Mouse (Mus musculus): ENCODE measurements at regions not wholly inside any gene's neighbourhood (a gene's known extent, or its start where the extent isn't known, plus 50 kb on each side); places are given as distances from the start of the nearest gene placed in this dataset.

DNA sequence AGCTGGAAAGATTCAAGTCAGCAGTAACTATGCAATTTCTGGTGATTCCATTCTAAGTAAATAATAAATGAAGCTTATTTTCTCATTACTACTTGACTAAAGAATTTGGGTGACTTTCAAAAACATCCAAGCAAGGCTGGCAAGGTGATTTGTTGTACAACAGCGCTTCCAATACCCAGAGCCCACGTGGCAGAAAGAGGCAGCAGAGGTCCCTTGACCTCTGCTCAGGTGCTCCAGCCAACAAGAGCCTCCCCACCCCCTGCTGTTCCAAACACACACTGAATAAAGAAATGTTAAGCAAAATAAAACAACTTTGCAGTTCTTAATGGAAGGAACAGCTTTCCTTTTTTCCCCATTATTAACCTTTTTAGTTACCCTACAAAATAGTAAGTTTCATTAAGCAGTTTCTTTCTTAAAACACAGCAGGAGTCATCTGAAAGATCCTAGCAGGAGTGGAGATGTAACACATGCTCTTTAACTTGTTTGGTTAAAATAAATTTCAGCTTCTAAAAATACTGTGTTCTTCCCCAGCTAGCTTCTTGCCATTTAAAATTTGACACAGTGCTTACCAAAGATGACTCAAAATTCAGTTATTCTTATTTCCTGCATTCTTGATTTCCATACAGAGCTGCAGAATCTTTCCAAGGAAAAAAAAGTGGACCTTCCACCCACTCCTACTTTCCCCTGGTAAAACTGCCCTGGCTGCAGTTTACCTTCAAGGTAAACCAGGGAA lies 92.3 kb upstream of the Tbl1xr1 start:
- H3K27ac ChIP-seq = no peak overlapping the region
- no peak overlapping the region for H3K9ac ChIP-seq
- no peaks in the 10 kb centered on the region for H3K27me3 ChIP-seq
- H3K4me3 ChIP-seq = no peak overlapping the region
- 36% methylated on average over 2 of the region's 2 CpGs for WGBS
- H3K4me2 ChIP-seq (replicated peaks) = no peak overlapping the region
- ATAC-seq (ENCODE audit: low FRiP score) = no peak
- H3K9me3 ChIP-seq (replicated peaks) = no peaks in the 10 kb centered on the region
- H3K4me1 ChIP-seq = no peaks in the 10 kb centered on the region
- no peaks in the 10 kb centered on the region for H3K36me3 ChIP-seq

DNA sequence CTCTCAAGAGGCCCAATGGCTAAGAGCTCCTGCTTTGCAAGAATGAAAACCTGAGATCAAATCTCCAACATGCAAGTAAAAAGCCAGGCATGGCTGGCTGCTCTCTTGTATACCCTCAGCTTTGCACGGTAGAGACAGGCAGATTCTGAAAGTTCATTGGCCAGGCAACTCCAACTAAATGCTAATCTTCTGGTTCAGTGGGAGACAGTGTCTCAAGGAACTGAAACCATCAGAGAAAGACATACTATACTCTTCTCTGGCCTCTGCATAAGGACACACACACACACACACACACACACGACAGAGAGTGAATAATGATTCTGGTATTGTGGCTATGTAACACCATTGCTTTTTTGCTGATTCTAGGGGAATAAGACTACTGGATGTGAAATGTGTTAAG lies 91.6 kb upstream of the Tbl1xr1 start:
- Histone ChIP-seq H3K27ac (no peak overlapping the region), H3K9ac (no peak overlapping the region), H3K4me3 (no peak overlapping the region), H3K36me3 (no peaks in the 10 kb centered on the region), H3K27me3 (no peaks in the 10 kb centered on the region), H3K9me3 (replicated peaks) (no peaks in the 10 kb centered on the region), H3K4me2 (replicated peaks) (no peak overlapping the region), H3K4me1 (no peaks in the 10 kb centered on the region)
- ATAC-seq (ENCODE audit: low FRiP score) = no peak
- 82% methylated on average over 2 of the region's 2 CpGs for WGBS

DNA sequence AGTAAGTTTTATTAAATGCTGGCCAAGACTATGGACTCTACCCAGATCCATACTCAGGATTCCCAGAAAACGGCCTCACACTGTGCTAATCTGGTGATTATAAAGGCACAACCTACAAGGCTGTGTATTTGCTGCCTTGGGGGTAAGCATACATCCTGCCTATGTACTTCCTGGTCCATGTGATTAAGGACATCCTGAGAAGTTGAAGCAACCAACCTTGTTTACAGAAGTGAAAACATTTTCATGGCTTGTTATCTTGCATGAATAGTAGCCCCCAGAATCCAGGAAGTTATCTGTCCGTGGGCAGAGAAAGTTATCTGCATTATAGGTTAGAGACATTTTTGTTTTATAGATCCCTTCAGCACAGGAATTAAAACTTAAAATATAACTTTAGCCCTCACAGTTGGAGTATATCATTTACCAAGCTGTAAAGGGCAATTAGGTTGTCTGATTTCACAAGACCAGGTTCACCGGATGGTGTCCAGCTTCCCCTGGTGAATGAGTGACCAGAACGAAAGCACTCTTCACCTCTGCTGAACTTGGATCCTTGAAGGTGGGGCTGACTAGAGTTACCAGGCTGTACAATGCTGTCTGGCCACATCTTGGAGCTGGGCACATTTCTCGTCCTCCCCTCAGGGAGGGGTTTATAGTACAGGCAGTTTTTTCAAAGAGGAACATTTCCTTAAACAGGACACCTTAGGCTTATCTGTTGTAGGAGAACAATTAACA lies 90.1 kb upstream of the Tbl1xr1 start:
- 88% methylated on average over 5 of the region's 5 CpGs for WGBS

DNA sequence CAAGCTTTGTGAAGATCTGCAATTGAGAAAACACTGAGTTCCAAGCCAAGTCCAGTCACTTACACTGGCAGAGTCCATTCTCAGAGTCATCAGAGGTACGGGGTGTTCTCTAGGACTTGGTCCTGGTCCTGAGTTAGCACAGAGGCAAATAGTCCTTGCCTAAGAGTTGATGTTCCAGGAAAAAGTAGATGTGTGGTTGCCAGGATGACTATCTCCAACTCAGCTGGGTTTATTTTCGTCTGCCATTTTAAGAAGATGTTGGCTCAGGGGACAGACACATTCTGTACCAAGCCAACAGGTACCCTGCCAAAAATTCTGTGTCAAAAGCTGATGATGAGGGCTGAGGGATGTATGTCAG lies 89.6 kb upstream of the Tbl1xr1 start:
- H3K36me3 ChIP-seq = no peaks in the 10 kb centered on the region
- H3K4me3 ChIP-seq = no peak overlapping the region
- no peaks in the 10 kb centered on the region for H3K4me1 ChIP-seq
- H3K27me3 ChIP-seq = no peaks in the 10 kb centered on the region
- H3K9me3 ChIP-seq (replicated peaks) = no peaks in the 10 kb centered on the region
- WGBS = 91% methylated on average over 2 of the region's 2 CpGs
- no peak overlapping the region for H3K4me2 ChIP-seq (replicated peaks)
- ATAC-seq (ENCODE audit: low FRiP score) = no peak
- no peak overlapping the region for H3K9ac ChIP-seq
- H3K27ac ChIP-seq = no peak overlapping the region

More for the DNA sequence above, 90.1 kb upstream of the Tbl1xr1 start:
- H3K27me3 ChIP-seq = no peaks in the 10 kb centered on the region
- no peaks in the 10 kb centered on the region for H3K4me1 ChIP-seq
- H3K4me3 ChIP-seq = no peak overlapping the region
- H3K9me3 ChIP-seq (replicated peaks) = no peaks in the 10 kb centered on the region
- H3K36me3 ChIP-seq = no peaks in the 10 kb centered on the region
- H3K9ac ChIP-seq = no peak overlapping the region
- ATAC-seq (ENCODE audit: low FRiP score) = no peak
- no peak overlapping the region for H3K27ac ChIP-seq
- H3K4me2 ChIP-seq (replicated peaks) = no peak overlapping the region

DNA sequence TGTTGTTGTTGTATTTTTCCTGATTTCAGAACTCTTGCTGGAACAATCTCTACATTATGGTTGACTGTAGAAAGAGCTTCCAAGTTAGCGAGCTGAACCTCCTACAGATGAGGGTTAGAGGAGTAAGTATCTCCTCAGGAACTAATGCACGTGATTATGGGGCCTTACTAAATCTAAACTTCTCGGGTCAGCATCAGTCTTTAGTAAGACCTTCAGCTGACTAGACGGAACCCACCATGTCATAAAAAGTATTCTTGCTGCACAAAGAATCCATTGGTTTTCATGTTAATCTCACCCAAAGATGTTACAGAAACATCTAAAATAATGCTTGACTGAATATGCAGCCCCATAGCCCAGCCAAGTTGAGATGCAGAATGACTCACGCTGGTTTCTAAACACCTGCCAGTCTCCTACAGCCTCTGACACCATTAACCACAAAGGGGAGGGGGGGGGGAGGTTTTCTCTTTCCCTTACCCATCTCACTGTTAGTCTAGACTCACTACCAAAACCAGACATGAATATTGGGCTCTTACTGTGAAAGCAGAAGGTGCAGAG lies 88.9 kb upstream of the Tbl1xr1 start:
- ATAC-seq (ENCODE audit: low FRiP score) = no peak
- WGBS = 85% methylated on average over 5 of the region's 5 CpGs
- H3K4me3 ChIP-seq = no peak overlapping the region
- H3K9me3 ChIP-seq (replicated peaks) = no peaks in the 10 kb centered on the region
- H3K9ac ChIP-seq = no peak overlapping the region
- no peak overlapping the region for H3K27ac ChIP-seq
- H3K4me2 ChIP-seq (replicated peaks) = no peak overlapping the region
- H3K4me1 ChIP-seq = no peaks in the 10 kb centered on the region
- H3K36me3 ChIP-seq = no peaks in the 10 kb centered on the region
- H3K27me3 ChIP-seq = no peaks in the 10 kb centered on the region

DNA sequence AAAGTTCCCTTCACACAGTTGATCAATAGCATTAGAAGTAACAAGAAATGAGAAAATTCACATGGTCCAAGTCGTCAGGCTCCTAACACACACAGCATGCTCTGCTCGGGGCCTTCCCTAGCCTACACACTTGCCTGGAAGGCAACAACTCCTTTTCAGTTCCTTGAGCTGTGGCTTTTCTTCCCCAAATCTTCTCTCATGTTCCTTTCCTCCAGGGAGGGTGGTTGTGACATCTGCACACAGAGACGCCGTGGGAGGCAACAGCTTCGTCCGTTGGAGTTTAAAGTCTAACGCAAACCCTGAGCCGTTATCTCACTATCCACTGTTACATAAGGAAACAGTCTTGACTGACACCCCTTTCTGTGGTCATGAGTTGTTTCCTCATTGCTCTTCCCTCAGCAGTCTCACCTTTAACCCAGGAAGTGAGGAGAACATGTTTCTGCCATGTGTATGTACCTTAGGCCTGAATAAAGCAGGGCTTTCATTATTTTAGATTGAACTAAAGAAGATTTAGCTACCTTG lies 88.4 kb upstream of the Tbl1xr1 start:
- 87% methylated on average over 8 of the region's 8 CpGs for WGBS
- H3K36me3 ChIP-seq = no peaks in the 10 kb centered on the region
- no peaks in the 10 kb centered on the region for H3K27me3 ChIP-seq
- no peak overlapping the region for H3K4me3 ChIP-seq
- H3K9ac ChIP-seq = no peak overlapping the region
- no peak overlapping the region for H3K27ac ChIP-seq
- H3K9me3 ChIP-seq (replicated peaks) = no peaks in the 10 kb centered on the region
- H3K4me1 ChIP-seq = no peaks in the 10 kb centered on the region
- H3K4me2 ChIP-seq (replicated peaks) = no peak overlapping the region
- no peak for ATAC-seq (ENCODE audit: low FRiP score)

DNA sequence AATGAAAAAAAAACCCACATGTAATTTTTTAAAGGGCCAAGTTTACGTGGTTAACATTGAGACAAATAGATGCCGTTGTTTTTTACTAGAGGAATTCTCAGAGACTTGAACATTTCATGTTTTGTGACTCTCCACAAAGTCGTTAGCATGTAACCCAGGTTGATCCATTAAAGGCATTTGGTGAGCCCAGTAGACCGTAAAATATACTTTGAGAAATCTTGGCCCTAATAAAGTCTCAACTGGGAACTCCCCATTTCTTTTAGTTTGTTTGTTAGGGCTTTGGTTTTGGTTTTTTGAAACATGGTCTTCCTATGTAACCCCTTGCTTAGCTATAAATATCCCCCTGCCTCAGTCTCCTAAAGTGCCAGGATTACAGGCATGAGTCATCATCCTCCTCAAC lies 85.9 kb upstream of the Tbl1xr1 start:
- H3K4me2 ChIP-seq (replicated peaks) = no peak overlapping the region
- 92% methylated on average over 4 of the region's 4 CpGs for WGBS

DNA sequence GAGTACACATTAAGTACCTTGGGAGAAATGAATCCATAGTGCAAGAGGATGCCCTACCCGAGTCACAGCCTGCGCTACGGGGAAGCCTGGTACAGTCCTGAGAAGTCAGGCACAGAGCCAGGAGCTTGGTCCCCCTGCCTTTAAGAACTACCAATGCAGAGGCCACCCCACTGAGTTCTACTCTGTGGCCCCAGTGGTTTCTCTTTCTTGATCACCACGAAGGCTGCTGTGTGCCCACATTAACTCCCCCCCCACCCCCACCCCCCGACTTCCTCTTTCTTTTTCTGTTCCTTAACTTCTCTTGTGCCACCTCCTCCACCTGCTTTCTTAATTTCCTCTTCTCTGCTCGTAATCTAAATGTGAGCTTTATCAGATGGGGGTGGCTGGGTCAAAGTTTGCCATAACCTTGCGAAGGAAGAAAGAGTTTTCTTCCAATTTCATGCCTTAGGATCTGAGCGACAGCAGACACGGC lies 84.7 kb upstream of the Tbl1xr1 start:
- Histone ChIP-seq H3K4me3 (no peak overlapping the region), H3K9me3 (replicated peaks) (no peaks in the 10 kb centered on the region), H3K36me3 (no peaks in the 10 kb centered on the region), H3K27ac (no peak overlapping the region), H3K9ac (no peak overlapping the region), H3K4me1 (no peaks in the 10 kb centered on the region), H3K4me2 (replicated peaks) (no peak overlapping the region), H3K27me3 (no peaks in the 10 kb centered on the region)
- ATAC-seq (ENCODE audit: low FRiP score) = no peak
- 70% methylated on average over 9 of the region's 9 CpGs for WGBS

More for the DNA sequence above, 85.9 kb upstream of the Tbl1xr1 start:
- H3K27ac ChIP-seq = no peak overlapping the region
- no peaks in the 10 kb centered on the region for H3K36me3 ChIP-seq
- ATAC-seq (ENCODE audit: low FRiP score) = no peak
- no peaks in the 10 kb centered on the region for H3K4me1 ChIP-seq
- no peaks in the 10 kb centered on the region for H3K9me3 ChIP-seq (replicated peaks)
- H3K27me3 ChIP-seq = no peaks in the 10 kb centered on the region
- H3K9ac ChIP-seq = no peak overlapping the region
- H3K4me3 ChIP-seq = no peak overlapping the region

DNA sequence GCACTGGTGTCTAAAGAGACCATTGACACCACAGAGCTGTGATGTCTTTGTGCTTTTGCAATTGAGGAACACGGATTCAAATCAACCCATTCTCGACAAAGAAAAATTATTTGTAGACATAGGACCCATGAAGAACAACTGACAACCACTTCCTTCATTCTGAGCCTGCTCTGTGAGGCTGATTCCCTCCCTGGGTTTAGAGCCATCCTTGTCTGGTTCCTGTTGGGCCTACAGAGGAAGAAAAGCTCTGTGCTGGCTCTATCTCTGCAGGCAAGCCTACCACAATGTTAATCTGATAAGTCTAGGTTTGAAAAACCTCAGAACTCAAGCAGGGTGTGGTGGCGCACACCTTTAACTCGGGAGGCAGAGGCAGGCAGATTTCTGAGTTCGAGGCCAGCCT lies 84.2 kb upstream of the Tbl1xr1 start:
- ATAC-seq (ENCODE audit: low FRiP score) = no peak
- no peak overlapping the region for H3K4me2 ChIP-seq (replicated peaks)
- 90% methylated on average over 5 of the region's 5 CpGs for WGBS
- H3K9me3 ChIP-seq (replicated peaks) = no peaks in the 10 kb centered on the region
- H3K27me3 ChIP-seq = no peaks in the 10 kb centered on the region
- no peak overlapping the region for H3K4me3 ChIP-seq
- H3K27ac ChIP-seq = no peak overlapping the region
- H3K9ac ChIP-seq = no peak overlapping the region
- no peaks in the 10 kb centered on the region for H3K4me1 ChIP-seq
- no peaks in the 10 kb centered on the region for H3K36me3 ChIP-seq

DNA sequence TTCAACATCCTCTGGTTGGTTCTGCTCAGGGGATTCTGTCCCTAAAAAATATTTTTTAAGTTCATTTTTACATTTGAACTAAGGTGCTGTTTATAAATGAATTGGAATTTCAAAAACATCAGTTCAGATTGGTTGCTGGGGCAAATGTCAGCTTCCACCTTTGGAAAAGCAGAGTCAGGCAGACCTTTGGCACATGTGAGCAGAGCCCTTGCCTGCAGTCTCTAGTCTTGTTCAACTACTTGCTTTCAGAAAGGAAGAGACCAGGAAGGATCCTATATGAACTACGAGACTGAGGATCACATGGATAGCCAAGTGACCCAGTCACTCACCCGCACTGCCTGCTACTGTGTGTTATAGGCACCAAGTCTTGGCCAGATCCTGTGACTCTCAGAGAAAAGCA lies 82.5 kb upstream of the Tbl1xr1 start:
- no peak overlapping the region for H3K27ac ChIP-seq
- H3K9me3 ChIP-seq (replicated peaks) = no peaks in the 10 kb centered on the region
- no peak overlapping the region for H3K4me2 ChIP-seq (replicated peaks)
- H3K4me1 ChIP-seq = no peaks in the 10 kb centered on the region
- ATAC-seq (ENCODE audit: low FRiP score) = no peak
- no peak overlapping the region for H3K4me3 ChIP-seq
- no peaks in the 10 kb centered on the region for H3K36me3 ChIP-seq
- 87% methylated on average over 2 of the region's 2 CpGs for WGBS
- no peaks in the 10 kb centered on the region for H3K27me3 ChIP-seq
- no peak overlapping the region for H3K9ac ChIP-seq

DNA sequence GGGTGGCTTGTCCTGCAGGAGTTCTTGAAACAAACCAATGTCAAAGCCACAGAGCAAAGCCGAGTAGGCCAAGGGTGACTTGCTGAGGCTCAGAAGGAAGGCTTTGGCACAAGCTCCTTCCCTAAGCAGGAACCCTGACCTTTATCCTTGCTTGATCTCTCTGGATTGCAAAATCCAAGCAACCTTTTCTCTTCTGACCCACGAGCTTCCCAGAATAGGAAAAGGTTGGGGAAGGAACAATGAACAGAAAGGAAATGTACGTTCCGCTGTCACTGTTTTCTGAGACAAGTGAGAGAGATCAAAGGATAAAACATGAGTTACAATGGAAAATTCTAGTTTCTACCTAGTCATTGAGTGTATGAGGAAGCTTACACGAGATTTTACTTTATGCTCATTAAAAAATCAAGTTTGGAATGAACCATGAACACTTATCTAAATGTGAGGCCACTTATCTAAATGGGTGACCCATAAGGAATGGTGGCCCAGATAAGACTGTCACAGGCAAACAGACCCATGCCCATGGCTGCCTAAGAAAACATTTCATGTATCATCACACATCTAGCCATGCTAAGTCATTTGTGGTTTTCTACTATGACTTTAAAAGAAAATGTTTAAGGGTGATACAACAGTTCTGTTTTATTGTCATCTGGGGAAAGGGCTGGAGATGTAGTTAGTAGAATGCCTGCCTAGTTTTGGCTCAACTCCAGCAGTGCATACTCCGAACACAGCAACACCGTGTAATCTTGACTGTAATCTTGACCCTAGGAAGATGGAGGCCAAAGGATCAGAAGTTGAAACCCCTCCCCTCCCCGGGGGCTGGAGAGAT lies 80.7 kb upstream of the Tbl1xr1 start:
- 77% methylated on average over 8 of the region's 8 CpGs for WGBS
- no peaks in the 10 kb centered on the region for H3K9me3 ChIP-seq (replicated peaks)
- H3K4me1 ChIP-seq = no peaks in the 10 kb centered on the region
- H3K27me3 ChIP-seq = no peaks in the 10 kb centered on the region
- H3K36me3 ChIP-seq = no peaks in the 10 kb centered on the region
- no peak for ATAC-seq (ENCODE audit: low FRiP score)
- H3K4me3 ChIP-seq = no peak overlapping the region
- H3K4me2 ChIP-seq (replicated peaks) = no peak overlapping the region
- no peak overlapping the region for H3K27ac ChIP-seq
- H3K9ac ChIP-seq = no peak overlapping the region

DNA sequence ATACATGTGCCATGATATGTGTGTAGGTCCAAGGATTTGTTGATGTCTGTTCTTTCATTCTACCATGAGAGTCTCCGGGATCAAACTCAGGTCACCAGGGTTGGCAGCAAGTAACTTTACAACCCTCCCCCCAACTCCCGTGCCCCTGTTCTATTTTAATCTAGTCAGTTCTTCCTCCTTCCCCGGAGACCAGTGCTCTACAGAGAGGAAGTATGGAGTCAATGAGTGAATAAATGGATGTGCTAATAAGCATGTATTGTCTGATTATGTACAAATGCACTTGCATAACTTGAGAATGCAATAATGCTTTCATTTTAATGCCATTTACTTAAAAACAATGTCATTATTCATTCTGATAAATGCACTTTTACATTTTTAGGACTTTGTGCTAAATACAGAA lies 79.1 kb upstream of the Tbl1xr1 start:
- WGBS = 78% methylated on average over 3 of the region's 3 CpGs
- Histone ChIP-seq H3K9me3 (replicated peaks) (no peaks in the 10 kb centered on the region), H3K4me2 (replicated peaks) (no peak overlapping the region), H3K36me3 (no peaks in the 10 kb centered on the region), H3K4me1 (no peaks in the 10 kb centered on the region), H3K27ac (no peak overlapping the region), H3K4me3 (no peak overlapping the region), H3K9ac (no peak overlapping the region), H3K27me3 (no peaks in the 10 kb centered on the region)
- ATAC-seq (ENCODE audit: low FRiP score) = no peak

Data from hindbrain, embryonic 12.5 days (tissue).